Mouse (Mus musculus): ENCODE measurements around the gene Dbh. TPM values are rescaled to one million over a fixed set of nuclear protein-coding genes. Genes with fewer than 3 reads are reported as not detected.

The Dbh gene
- polyA plus RNA-seq, 1 experiment from 2014 or later = 0.15 TPM

DNA sequence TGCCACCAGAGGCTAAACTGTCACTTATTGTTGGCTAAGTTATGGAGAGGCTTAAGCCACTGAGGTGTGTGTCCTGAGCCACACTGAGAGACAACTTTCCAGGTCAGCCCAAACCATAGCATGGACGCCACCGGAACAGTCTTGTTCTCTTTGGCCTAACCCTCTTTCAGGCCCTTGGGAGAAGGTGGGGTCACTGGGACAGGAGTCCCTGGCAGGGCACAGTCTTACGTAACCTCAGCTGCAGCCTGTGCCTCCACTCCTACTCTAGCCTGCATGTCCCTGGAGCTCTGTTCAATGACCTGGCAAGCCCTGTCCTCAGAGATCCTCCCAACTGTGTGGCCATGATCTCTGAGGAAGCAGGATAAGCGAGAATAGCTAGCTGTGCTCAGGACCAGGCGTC is 42.1 kb downstream of the Dbh start:
- H3K4me3 ChIP-seq = no peak overlapping the region
- no peaks in the 10 kb centered on the region for H3K4me1 ChIP-seq
- no peaks in the 10 kb centered on the region for H3K36me3 ChIP-seq
- no peak overlapping the region for H3K9ac ChIP-seq (replicated peaks)
- 92% methylated on average over 5 of the region's 5 CpGs for WGBS
- H3K27me3 ChIP-seq = no peaks in the 10 kb centered on the region
- H3K4me2 ChIP-seq (replicated peaks) = no peak overlapping the region
- H3K9me3 ChIP-seq = no peaks in the 10 kb centered on the region
- no peak for ATAC-seq (ENCODE audit: low FRiP score, low read depth)
- no peak overlapping the region for H3K27ac ChIP-seq (replicated peaks)

DNA sequence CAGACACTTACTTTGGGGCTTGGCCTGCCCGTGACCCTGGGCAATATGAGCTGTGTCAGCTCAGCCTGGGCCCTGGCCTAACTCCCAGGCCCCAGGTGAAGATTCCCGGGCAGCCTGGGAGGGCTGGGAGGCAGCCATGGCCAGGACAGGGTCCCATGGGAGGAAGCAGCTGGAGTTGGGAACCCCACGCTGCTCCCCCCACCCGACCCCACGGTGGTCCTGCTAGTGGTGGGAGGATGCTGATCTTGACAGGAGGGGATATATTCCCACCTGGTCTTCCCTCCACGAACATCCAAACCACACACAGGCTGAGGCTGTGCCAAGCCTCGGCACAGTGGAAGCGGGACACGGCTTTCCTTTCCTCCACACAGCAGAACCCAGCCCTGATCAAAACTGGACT is 44.3 kb downstream of the Dbh start:
- H3K4me3 ChIP-seq = no peak overlapping the region
- no peaks in the 10 kb centered on the region for H3K4me1 ChIP-seq
- no peaks in the 10 kb centered on the region for H3K9me3 ChIP-seq
- H3K27me3 ChIP-seq = no peaks in the 10 kb centered on the region
- H3K4me2 ChIP-seq (replicated peaks) = no peak overlapping the region
- H3K27ac ChIP-seq (replicated peaks) = no peak overlapping the region
- WGBS = 81% methylated on average over 9 of the region's 9 CpGs
- no peak for ATAC-seq (ENCODE audit: low FRiP score, low read depth)
- H3K9ac ChIP-seq (replicated peaks) = no peak overlapping the region
- H3K36me3 ChIP-seq = no peaks in the 10 kb centered on the region

DNA sequence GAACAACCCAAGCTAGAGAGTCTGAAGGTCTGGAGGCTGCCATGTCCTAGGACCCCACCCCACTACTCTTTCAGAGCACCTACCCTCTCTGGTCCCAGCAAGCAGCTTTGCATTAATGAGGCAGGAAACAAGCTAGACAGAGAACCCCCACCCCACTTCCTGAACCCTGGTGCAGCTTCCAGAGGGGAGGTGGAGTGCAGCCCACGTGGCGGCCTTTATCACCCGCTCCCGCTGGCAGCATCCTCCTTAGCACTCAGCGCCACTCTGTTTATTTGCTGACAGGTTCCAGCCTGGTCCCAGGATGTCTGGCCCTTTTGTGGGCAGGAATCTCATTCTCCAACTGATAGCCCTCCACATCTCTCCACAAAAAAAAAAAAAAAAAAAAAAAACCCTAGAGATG is 44.8 kb downstream of the Dbh start:
- Histone ChIP-seq H3K4me2 (replicated peaks) (no peak overlapping the region), H3K4me1 (no peaks in the 10 kb centered on the region), H3K27ac (replicated peaks) (no peak overlapping the region), H3K4me3 (no peak overlapping the region), H3K27me3 (no peaks in the 10 kb centered on the region), H3K9ac (replicated peaks) (no peak overlapping the region), H3K9me3 (no peaks in the 10 kb centered on the region), H3K36me3 (no peaks in the 10 kb centered on the region)
- no peak for ATAC-seq (ENCODE audit: low FRiP score, low read depth)
- WGBS = 66% methylated on average over 5 of the region's 5 CpGs

DNA sequence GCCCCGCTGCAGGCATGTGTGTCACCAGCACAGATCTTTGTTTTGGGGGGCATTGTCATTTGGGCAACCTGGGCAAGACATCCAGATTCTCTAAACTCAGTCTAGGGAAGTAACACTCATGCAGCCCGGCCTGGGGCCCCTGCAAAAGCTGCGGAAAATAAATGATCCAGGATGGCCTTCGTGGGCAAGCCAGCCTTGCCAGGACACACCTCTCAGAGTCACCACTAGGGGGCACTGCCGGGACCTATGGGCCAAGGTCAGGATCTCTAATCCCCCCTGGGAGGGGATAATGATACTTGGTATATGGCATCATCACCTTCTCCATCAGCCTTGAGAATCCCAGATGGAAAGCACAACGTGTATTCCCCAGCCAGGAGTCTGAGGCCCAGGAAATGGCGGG is 45.2 kb downstream of the Dbh start:
- Histone ChIP-seq H3K9ac (replicated peaks) (no peak overlapping the region), H3K4me1 (no peaks in the 10 kb centered on the region), H3K9me3 (no peaks in the 10 kb centered on the region), H3K27ac (replicated peaks) (no peak overlapping the region), H3K27me3 (no peaks in the 10 kb centered on the region), H3K4me3 (no peak overlapping the region), H3K4me2 (replicated peaks) (no peak overlapping the region), H3K36me3 (no peaks in the 10 kb centered on the region)
- 55% methylated on average over 7 of the region's 7 CpGs for WGBS
- ATAC-seq (ENCODE audit: low FRiP score, low read depth) = no peak

DNA sequence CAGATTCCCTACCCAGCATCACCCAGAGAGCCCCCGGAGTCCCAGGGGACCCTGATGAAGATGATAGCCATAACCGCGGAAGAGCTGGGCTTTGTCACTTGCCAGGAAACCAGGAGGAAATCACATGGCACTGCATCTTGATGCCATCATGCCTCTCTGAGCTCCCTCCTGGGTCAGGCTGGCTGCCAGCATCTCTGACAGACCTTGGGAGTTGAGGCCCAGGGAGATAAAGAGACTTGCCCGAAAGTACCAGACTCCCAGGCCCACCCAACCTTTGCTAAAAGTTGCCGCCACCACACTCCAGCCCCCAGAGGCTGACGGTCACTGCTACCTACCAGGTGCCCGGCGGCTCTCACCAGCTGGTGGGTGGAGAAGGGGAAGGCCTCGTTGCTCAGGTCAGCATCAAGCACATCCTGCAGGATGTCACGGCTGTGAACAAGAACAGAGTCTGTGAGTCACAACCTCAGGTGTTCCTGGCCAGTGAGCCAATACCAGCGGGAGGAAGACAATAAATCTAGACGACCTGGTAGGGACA is 45.7 kb downstream of the Dbh start:
- no peak overlapping the region for H3K9ac ChIP-seq (replicated peaks)
- no peaks in the 10 kb centered on the region for H3K4me1 ChIP-seq
- no peak overlapping the region for H3K27ac ChIP-seq (replicated peaks)
- no peak for ATAC-seq (ENCODE audit: low FRiP score, low read depth)
- H3K4me2 ChIP-seq (replicated peaks) = no peak overlapping the region
- H3K36me3 ChIP-seq = no peaks in the 10 kb centered on the region
- H3K27me3 ChIP-seq = no peaks in the 10 kb centered on the region
- 88% methylated on average over 12 of the region's 12 CpGs for WGBS
- no peak overlapping the region for H3K4me3 ChIP-seq
- no peaks in the 10 kb centered on the region for H3K9me3 ChIP-seq

DNA sequence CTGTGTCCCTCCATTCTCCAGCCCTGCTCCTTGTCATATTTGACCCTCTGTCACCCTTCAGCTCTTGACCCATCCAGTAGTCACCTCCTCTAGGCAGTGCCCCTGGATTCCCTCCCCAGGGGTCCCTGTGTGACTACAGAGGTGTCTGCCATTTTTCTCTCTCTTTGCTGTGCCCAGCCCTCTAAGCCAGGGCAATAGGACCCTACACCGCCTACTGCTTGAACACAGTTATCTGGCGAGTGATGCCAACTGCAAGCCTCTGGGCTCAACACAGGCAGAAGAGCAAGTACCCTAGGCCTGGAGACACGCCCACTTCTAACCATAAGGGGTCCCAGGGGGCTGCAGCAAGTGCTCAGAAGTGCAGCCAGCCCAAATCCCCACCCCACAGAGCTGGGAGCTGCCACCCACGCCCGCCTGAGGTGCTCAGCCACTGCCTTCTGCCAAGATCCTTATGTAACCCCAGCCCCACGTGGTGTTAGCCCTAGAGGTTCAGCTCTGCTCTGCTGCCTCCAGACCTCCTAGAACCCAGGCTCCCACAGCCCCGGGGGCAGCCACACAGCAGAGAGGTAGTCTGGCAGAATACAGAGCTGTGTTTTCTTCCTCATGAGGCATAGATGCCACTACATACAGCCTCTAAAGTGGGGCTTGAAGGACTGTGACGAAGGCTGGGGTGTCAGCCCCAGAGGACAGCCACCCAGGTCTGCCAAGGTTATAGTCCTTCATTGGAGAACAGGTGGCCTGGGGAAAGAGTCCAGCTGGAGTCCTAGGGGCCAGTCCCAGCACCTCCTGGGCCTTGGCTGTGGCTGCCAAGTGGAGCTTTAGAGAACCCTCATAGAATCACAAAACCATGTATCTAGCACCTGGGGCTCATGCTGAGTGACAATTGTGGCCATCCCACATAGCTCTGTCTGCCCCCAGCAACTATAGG is 47.2 kb downstream of the Dbh start:
- no peak overlapping the region for H3K27ac ChIP-seq (replicated peaks)

DNA sequence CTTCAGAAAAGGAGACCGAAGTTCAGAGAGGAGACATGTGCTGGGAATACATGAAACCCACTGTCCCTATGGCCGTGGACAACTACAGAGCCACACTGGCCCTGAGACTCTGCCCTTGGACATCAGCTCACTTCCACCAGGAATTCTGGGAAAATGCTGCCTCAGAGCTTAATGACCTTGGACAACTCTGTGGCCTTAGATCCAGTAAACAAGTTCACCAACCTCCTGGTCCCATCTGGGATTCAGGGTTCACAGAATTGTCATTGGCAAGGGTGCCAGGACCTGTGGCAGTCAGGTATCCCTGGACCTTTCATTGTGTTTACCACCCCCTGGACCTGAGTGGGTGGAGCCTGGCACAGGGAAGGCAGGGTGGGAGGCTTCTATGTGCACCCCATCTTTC is 50.5 kb downstream of the Dbh start:
- no peak for ATAC-seq (ENCODE audit: low FRiP score, low read depth)
- 68% methylated on average over 2 of the region's 2 CpGs for WGBS
- no peak overlapping the region for H3K9ac ChIP-seq (replicated peaks)
- no peak overlapping the region for H3K27ac ChIP-seq (replicated peaks)
- H3K36me3 ChIP-seq = no peaks in the 10 kb centered on the region
- no peaks in the 10 kb centered on the region for H3K4me1 ChIP-seq
- no peak overlapping the region for H3K4me3 ChIP-seq
- H3K9me3 ChIP-seq = no peaks in the 10 kb centered on the region
- no peak overlapping the region for H3K4me2 ChIP-seq (replicated peaks)
- no peaks in the 10 kb centered on the region for H3K27me3 ChIP-seq

More for the DNA sequence above, 47.2 kb downstream of the Dbh start:
- no peak overlapping the region for H3K9ac ChIP-seq (replicated peaks)
- H3K4me2 ChIP-seq (replicated peaks) = no peak overlapping the region
- no peak for ATAC-seq (ENCODE audit: low FRiP score, low read depth)
- 63% methylated on average over 8 of the region's 8 CpGs for WGBS
- no peak overlapping the region for H3K4me3 ChIP-seq
- H3K9me3 ChIP-seq = no peaks in the 10 kb centered on the region
- H3K27me3 ChIP-seq = no peaks in the 10 kb centered on the region
- H3K36me3 ChIP-seq = no peaks in the 10 kb centered on the region
- H3K4me1 ChIP-seq = no peaks in the 10 kb centered on the region

DNA sequence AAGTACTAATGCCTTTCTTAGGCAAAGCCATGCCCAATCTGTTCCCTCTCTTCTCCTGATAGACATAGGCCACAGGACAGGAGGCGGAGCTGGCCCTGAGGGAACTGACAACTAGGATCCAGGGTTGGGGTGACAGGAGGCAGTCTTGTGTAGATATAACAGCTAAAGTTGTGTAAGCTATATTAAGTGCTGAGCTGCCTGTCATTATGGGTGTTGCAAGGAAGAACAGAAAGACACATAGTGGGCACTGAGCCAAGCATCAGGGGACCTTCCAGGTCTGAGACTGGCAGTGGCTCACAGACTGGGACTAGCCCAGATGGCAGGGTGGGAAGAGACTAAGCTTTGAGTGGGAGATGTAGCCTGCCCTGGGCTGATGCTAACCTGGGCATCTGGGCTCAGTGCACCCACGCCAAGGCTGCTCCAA is 53.1 kb downstream of the Dbh start:
- no peak for ATAC-seq (ENCODE audit: low FRiP score, low read depth)
- 77% methylated on average over 2 of the region's 2 CpGs for WGBS

DNA sequence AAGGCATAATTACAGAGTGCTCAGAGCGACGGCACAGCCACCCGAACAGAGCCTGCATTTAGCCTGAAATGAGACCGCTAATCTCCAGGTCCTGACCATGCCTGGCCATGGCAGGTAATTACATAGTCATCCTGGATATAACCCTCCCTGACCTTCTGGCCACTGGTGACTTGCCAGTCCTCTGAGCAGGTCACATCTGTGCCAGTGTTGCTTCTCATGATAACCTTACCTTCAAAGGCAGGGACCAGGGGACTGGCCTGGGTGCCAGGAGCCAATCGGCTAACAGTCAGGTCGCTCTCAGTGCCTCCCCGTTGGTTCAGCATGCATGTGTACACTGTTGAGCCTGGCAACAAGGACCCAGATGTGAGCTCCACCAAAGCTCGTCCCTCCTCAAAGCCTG is 53.5 kb downstream of the Dbh start:
- H3K9ac ChIP-seq (replicated peaks) = no peak overlapping the region
- H3K36me3 ChIP-seq = no peaks in the 10 kb centered on the region
- H3K27ac ChIP-seq (replicated peaks) = no peak overlapping the region
- no peak for ATAC-seq (ENCODE audit: low FRiP score, low read depth)
- no peaks in the 10 kb centered on the region for H3K4me1 ChIP-seq
- H3K9me3 ChIP-seq = no peaks in the 10 kb centered on the region
- 93% methylated on average over 8 of the region's 8 CpGs for WGBS
- no peak overlapping the region for H3K4me2 ChIP-seq (replicated peaks)
- no peaks in the 10 kb centered on the region for H3K27me3 ChIP-seq
- H3K4me3 ChIP-seq = no peak overlapping the region

More for the DNA sequence above, 53.1 kb downstream of the Dbh start:
- Histone ChIP-seq H3K27ac (replicated peaks) (no peak overlapping the region), H3K4me3 (no peak overlapping the region), H3K27me3 (no peaks in the 10 kb centered on the region), H3K4me2 (replicated peaks) (no peak overlapping the region), H3K9ac (replicated peaks) (no peak overlapping the region), H3K9me3 (no peaks in the 10 kb centered on the region), H3K4me1 (no peaks in the 10 kb centered on the region), H3K36me3 (no peaks in the 10 kb centered on the region)

DNA sequence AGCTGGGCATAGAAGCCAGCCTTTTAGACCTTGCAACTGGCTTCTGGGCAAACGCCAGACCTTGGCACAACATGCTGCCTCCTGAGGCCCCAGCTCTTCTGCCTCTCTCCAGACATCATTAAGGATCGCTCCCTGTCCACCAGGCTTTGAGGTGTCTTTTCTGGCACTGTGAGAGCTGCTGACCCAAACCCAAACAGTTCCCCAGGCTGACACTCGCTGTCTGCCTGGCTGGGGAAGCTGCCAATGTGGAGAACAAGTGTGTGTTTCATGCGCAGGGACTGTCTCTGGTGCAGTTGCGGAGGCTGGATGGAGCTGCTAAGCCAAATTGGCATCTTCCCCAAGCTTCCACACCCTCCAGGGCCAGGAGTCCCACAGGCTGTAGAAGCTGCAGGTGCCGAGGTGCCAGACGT is 58.0 kb downstream of the Dbh start:
- no peaks in the 10 kb centered on the region for H3K27me3 ChIP-seq
- no peak for ATAC-seq (ENCODE audit: low FRiP score, low read depth)
- H3K9me3 ChIP-seq = no peaks in the 10 kb centered on the region
- H3K4me3 ChIP-seq = no peak overlapping the region
- WGBS = 88% methylated on average over 7 of the region's 7 CpGs
- H3K36me3 ChIP-seq = no peaks in the 10 kb centered on the region
- no peak overlapping the region for H3K27ac ChIP-seq (replicated peaks)
- H3K4me1 ChIP-seq = 0 out of 2 replicates have a peak, but pooled peaks cover 5% of the 10 kb centered on the region
- no peak overlapping the region for H3K4me2 ChIP-seq (replicated peaks)
- no peak overlapping the region for H3K9ac ChIP-seq (replicated peaks)

DNA sequence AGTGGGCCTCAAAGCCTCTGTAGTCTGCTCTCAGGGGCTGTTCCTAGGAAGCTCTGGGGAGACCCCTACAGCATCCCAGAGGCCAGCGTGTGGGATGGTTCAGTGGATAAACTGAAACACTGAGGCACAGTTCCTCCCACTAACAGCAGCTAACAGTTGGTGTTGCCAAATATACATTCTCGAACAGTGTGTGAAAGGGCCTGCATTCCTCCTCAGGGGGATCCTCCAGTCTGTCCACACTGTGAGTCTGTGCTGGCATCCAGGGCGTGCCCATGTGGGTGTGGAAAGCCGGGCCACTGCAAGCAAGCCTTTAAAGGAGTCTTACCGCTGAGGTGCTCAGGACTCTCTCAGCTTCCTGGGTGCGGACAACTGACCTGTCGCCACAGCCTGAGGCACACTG is 61.5 kb downstream of the Dbh start:
- H3K27me3 ChIP-seq = no peaks in the 10 kb centered on the region
- no peak overlapping the region for H3K9ac ChIP-seq (replicated peaks)
- H3K4me2 ChIP-seq (replicated peaks) = no peak overlapping the region
- H3K27ac ChIP-seq (replicated peaks) = no peak overlapping the region
- 64% methylated on average over 7 of the region's 7 CpGs for WGBS
- H3K4me1 ChIP-seq = 0 out of 2 replicates have a peak, but pooled peaks cover 5% of the 10 kb centered on the region
- H3K36me3 ChIP-seq = no peaks in the 10 kb centered on the region
- ATAC-seq (ENCODE audit: low FRiP score, low read depth) = no peak
- H3K4me3 ChIP-seq = no peak overlapping the region
- no peaks in the 10 kb centered on the region for H3K9me3 ChIP-seq

DNA sequence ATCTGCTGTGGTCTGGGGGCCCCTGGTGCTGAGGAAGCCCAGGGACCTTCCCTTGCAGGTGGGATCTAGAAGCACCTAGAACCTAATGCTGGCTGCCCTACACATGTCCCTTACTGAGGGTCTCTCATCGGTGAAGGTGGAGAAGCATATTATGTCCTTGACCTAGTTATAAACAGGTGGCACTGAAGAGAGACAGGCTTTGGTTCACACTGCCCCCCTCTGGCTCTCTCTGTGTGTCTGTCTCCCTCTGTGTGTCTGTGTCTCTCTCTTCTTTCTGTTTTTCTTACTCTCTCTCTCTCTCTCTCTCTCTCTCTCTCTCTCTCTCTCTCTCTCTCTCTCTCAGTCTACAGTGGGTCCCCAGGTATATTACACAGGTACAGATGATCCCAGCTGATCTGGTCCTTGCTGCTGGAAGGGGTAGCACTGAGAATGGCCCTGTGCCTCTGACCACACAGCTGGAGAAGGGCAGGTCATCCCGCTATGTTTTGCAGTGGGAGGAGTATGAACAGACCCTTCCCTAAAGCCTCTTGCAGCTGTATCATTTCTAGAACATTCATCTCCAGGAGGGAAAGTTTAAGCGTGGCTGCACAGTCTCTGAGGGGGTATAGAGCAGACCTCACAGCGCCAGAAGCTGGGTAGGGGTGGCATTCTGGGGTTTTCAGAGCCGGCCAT is 63.9 kb downstream of the Dbh start:
- Histone ChIP-seq H3K9me3 (no peaks in the 10 kb centered on the region), H3K27me3 (no peaks in the 10 kb centered on the region), H3K36me3 (no peaks in the 10 kb centered on the region), H3K27ac (replicated peaks) (no peak overlapping the region), H3K4me3 (no peak overlapping the region), H3K9ac (replicated peaks) (no peak overlapping the region), H3K4me2 (replicated peaks) (no peak overlapping the region), H3K4me1 (peaks cover 5% of the 10 kb centered on the region; the same call in 1 of the 2 replicates)
- WGBS = 80% methylated on average over 5 of the region's 5 CpGs
- ATAC-seq (ENCODE audit: low FRiP score, low read depth) = no peak
